Mouse (Mus musculus) lung, adult 2 months (tissue): Measurements from ENCODE around the gene Dcbld2.

Experiments used
- CTCF ChIP-seq: fragments of 200-500 bp; IDR thresholded peaks from 2 replicates; pipeline ENCODE4 v1.5.1; 2011; ENCODE audit warnings: mild to moderate bottlenecking, low read length, control low read depth; ENCODE audit not compliant: insufficient read depth
- POLR2A ChIP-seq: fragments of 200-500 bp; IDR thresholded peaks from 2 replicates; pipeline ENCODE4 v1.6.1; 2011; ENCODE audit warnings: low read depth, mild to moderate bottlenecking, control low read depth, low read length, borderline replicate concordance; ENCODE audit errors: extremely low read depth

- no peak for TF ChIP-seq CTCF
- TF ChIP-seq POLR2A = no peak
Measured at GRCm38 (mm10) chr16:58377756-58378503, 30.3 kb upstream of the Dcbld2 start.
